Mouse (Mus musculus) liver, adult (tissue): ENCODE results near the gene Trpc5os.

ENCODE experiments used
- GATA4 ChIP-seq: IDR thresholded peaks from 2 replicates; pipeline ENCODE4 v1.6.1; 2014; ENCODE audit warnings: mild to moderate bottlenecking, low read length; ENCODE audit not compliant: insufficient replicate concordance

Gene Trpc5os

GRCm38 (mm10) chrX:144456281-144456680 lies at the start of gene Trpc5os:
TSS of gene Trpc5os (plus strand) at chrX:144456581.
- no peak for TF ChIP-seq GATA4

GRCm38 (mm10) chrX:144408036-144408435 lies 48.3 kb upstream of the Trpc5os start:
- TF ChIP-seq GATA4, result no peak

- TF ChIP-seq GATA4, result no peak
Measured at GRCm38 (mm10) chrX:144420259-144420658, 36.1 kb upstream of the Trpc5os start.

DNA sequence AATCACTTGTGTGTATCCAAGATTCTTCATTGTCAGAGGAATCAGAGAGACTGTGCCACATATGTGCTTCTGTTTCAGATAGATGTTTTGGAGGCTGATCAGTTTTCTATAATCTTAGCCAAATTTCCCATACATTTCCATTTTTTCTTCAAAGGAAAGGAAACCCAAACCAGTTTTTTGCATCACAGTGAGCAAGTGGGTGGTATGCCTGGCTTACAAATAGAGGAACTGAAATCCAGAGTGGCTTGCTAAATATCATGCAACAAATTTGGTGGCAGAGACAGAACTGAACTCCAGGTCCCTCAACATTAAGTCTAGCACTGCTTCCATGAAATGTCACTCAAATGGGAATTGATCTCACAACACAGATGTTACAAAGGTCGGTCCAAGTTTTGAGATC lies 35.3 kb upstream of the Trpc5os start:
- TF ChIP-seq GATA4, result no peak

GRCm38 (mm10) chrX:144423848-144424247 lies 32.5 kb upstream of the Trpc5os start:
- TF ChIP-seq GATA4, result no peak

DNA sequence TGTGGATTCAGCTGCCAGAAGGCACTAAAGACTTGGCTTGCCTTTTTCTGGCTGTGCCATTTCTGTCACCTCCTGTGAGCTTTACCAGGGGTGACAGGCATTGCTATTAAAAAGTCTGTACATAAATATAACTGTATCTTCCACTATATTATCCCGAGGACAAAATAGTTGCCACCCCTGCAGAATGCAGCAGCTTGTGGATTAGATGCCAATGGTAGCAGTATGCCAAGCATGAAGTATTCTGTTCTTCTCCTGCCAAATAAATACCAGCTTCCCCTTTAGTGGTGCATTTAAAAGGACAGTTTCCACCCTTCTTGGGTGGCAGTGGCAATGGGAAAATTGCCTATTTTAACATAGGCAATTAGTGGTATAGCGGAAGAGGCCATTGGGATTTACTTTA lies 8.0 kb downstream of the Trpc5os start:
- no peak for TF ChIP-seq GATA4

DNA sequence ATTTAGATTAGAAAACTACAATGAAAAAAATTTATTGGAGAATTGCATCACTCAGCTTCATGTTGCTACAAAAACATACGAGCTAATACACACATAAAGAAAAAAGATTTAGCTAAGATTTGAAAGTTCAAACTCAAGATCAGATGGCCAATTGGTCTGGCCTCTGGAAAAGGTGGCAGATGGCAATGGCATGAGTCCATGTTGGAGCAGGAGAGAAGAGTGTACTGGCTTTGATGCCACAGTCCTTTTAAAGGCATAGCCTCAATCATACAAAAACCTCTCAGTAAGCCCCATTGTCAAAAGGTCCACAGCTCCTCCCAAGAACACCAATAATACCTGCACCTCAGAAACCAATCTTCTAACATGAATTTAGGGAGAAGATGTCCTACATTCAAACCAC lies 35.0 kb downstream of the Trpc5os start:
- TF ChIP-seq GATA4, result no peak

- no peak for TF ChIP-seq GATA4
Measured at GRCm38 (mm10) chrX:144523239-144523638, 66.9 kb downstream of the Trpc5os start.

DNA sequence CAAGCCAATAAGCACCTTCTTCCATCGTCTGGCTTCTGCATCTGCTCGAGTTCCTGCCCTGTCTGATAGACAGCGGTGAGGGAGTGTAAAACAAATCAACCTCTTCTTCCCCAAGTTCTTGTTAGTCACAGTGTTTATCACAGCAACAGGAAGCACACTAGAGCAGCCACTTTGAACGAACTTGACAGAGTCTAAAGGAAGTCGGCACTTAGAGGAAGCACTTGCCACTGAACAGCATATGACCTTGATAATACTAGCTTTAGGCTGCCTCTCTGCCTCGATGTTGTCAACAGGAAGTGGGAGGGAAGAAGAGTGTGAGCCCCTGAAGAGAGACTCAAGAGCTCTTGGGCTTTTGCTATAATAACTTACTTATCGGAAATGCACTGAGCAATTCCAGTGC lies 69.7 kb downstream of the Trpc5os start:
- TF ChIP-seq GATA4, result peak; percentile 77; the same call in 1 of the 2 replicates
